Mouse (Mus musculus): ENCODE measurements around the gene Cplx2. TPM values are rescaled to one million over a fixed set of nuclear protein-coding genes. Genes with fewer than 3 reads are reported as not detected.

Cplx2 gene
- polyA plus RNA-seq, 1 experiment from 2014 or later, result 3.0 TPM

DNA sequence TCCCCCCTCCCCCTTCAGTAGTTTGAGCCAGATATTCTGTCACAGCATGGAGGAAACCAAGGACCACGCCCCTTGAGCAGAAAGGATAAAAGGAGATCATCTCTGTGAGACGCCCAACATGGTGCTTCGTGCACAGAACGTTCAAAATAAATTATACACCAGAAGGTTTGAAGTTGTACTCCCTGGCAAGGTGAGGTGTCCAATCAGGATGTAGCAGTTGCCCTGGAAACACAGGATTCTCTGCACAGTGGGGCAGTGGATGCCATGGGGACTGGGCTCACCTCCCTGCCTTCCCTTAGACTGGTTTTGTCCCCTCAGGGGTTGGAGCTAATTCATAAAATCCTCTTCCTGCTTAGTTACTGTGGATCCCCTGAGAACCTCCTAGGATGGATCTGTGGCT lies 25.9 kb downstream of the Cplx2 start:
- Histone ChIP-seq H3K4me1 (0 out of 2 replicates have a peak, but pooled peaks cover 3% of the 10 kb centered on the region), H3K9me3 (no peaks in the 10 kb centered on the region), H3K27me3 (ENCODE audit: insufficient read depth, poor library complexity, severe bottlenecking) (no peaks in the 10 kb centered on the region), H3K36me3 (no peaks in the 10 kb centered on the region), H3K4me3 (no peak overlapping the region), H3K27ac (no peak overlapping the region)
- no peak for DNase-seq (ENCODE audit: low spot score)
- WGBS, result 75% methylated on average over 4 of the region's 4 CpGs

DNA sequence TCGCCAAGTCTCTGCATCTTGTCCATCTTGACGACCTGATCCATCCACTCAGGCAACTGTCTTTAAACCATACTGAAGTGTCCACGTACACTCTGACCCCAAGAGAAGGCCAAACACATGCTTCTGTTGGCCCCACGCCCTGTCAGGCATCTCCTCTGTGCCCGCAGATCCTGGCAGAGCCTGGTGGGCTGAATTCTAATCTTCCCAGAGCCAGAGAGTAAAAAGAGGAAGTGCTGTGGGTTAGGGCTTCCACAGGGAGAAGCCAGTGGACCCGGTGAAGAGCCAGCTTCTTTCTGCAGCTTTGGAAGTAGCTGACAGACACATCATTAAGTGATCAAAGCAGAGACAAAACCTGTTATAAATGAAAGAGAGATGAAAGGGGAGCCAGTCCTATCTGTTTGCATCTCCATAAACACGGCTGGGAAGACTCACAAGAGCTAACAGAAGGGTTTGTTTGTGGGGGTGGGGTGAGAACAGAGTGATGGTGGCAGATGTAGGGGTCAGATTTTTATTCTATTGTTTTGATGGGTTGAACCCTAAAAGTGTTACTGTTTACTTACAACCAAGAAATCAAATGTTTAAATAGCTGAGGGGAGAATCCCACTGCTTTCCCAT lies 29.5 kb downstream of the Cplx2 start:
- H3K4me3 ChIP-seq, result no peak overlapping the region
- no peak overlapping the region for H3K27ac ChIP-seq
- no peaks in the 10 kb centered on the region for H3K36me3 ChIP-seq
- H3K27me3 ChIP-seq (ENCODE audit: insufficient read depth, poor library complexity, severe bottlenecking), result no peaks in the 10 kb centered on the region
- no peak for DNase-seq (ENCODE audit: low spot score)
- H3K9me3 ChIP-seq, result 0 out of 2 replicates have a peak, but pooled peaks cover 3% of the 10 kb centered on the region
- peaks cover 11% of the 10 kb centered on the region for H3K4me1 ChIP-seq
- WGBS, result 54% methylated on average over 7 of the region's 7 CpGs

DNA sequence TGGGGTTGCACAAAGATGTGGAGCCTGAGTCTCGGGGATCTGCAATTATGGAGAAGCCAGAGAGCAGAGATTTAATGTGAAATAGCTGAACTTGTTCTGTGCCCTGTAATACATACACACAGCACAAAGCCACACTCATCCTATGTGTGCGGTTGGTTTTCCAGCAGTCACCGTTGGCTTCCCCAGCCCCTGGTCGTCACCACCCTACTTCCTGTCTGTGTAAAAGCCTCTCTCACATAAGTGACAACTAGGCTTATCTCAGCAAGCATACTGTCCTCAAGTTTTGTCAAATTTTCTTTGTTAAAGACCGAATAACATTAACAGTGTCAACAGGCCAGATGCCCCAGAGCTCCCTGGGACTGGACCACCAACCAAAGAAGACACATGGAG lies 30.0 kb downstream of the Cplx2 start:
- DNase-seq (ENCODE audit: low spot score), result no peak
- 49% methylated on average over 5 of the region's 5 CpGs for WGBS
- H3K9me3 ChIP-seq, result 0 out of 2 replicates have a peak, but pooled peaks cover 3% of the 10 kb centered on the region
- no peak overlapping the region for H3K4me3 ChIP-seq
- H3K27ac ChIP-seq, result no peak overlapping the region
- no peaks in the 10 kb centered on the region for H3K27me3 ChIP-seq (ENCODE audit: insufficient read depth, poor library complexity, severe bottlenecking)
- H3K4me1 ChIP-seq, result peaks cover 11% of the 10 kb centered on the region
- H3K36me3 ChIP-seq, result no peaks in the 10 kb centered on the region

DNA sequence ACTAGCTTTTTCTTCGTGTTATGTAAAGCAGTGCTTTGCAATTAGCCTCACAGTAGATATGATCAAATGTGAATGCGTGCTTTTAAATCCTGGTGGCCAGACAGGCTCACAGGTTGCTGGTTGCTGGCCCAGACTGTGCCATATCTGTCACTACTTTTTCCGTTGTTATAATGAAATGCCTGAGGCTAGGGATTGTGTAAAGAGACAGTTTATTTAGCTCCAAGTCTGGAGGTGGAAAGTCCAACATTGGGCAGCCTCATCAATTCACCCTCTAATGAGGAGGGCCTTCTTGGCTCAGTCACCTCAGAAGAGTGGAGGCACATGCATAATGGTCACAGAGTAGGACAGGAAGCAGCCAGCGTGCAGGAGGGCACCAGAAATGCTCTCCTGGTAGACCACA lies 31.2 kb downstream of the Cplx2 start:
- DNase-seq (ENCODE audit: low spot score), result no peak
- 72% methylated on average over 4 of the region's 4 CpGs for WGBS
- H3K4me1 ChIP-seq, result peaks cover 11% of the 10 kb centered on the region
- no peak overlapping the region for H3K27ac ChIP-seq
- no peak overlapping the region for H3K4me3 ChIP-seq
- H3K27me3 ChIP-seq (ENCODE audit: insufficient read depth, poor library complexity, severe bottlenecking), result no peaks in the 10 kb centered on the region
- H3K9me3 ChIP-seq, result 0 out of 2 replicates have a peak, but pooled peaks cover 3% of the 10 kb centered on the region
- no peaks in the 10 kb centered on the region for H3K36me3 ChIP-seq

DNA sequence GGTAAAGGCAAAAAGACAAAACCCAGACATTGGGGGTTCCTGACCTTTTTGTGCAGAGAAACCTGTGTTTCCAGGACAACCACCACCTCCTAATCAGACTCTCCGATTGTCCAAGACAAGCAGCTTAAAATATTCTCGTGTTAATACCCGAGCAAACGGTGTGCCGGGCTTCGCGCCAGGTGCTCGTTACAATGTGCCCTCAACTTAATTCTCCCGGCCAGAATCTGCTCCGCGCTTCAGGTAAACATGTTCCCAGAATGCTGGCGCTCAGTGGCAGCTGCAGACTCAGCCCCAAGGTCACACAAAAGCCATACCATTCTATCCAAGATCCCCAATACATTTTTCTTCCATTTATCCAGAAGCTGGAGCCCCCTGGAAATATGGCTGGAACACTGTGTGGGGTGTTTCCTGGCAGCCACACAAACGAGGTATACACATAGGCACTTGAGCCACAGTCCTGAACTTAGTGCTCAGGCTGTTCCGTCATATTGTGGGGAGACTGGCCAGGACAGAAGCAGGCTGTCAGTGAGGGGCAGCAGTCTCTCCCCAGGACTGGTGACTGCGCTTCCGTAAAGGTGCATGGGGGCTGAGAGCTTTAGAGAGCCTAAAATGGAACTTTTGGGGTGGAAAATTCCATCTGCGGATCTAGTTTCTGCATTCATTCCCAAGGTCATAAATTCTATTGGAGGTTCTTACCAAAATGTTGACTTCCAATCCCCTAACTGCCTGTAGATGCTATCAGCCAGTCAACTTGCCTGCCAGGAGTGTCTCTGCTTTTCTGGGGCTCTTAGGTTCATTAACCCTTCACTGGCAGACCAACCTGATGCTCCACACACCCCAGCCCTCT lies 32.3 kb downstream of the Cplx2 start:
- Histone ChIP-seq H3K4me3 (no peak overlapping the region), H3K9me3 (0 out of 2 replicates have a peak, but pooled peaks cover 3% of the 10 kb centered on the region), H3K27me3 (ENCODE audit: insufficient read depth, poor library complexity, severe bottlenecking) (no peaks in the 10 kb centered on the region), H3K36me3 (no peaks in the 10 kb centered on the region), H3K27ac (no peak overlapping the region), H3K4me1 (peaks cover 11% of the 10 kb centered on the region)
- no peak for DNase-seq (ENCODE audit: low spot score)
- 77% methylated on average over 17 of the region's 17 CpGs for WGBS

DNA sequence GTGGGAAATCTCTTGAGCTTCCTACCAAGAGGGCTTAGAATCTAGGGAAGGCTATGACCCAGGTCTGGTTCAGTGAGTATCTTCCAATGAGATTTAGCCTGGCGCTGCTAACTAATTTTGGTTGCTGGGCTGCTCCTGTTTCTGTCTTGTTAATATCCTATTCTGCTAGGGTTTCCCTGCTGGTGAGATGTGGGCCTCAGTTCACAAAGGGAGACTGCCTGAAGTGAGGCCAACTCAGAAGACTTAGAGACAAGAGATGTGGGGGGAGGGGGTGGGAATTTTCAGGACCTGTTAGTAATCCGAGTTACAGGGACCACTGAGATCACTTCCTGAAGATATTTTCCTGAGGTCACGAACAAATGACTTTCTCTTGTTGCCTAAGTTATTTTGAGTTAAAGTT lies 33.1 kb downstream of the Cplx2 start:
- 42% methylated on average over 3 of the region's 3 CpGs for WGBS
- H3K4me3 ChIP-seq, result no peak overlapping the region
- H3K4me1 ChIP-seq, result peaks cover 11% of the 10 kb centered on the region
- 0 out of 2 replicates have a peak, but pooled peaks cover 3% of the 10 kb centered on the region for H3K9me3 ChIP-seq
- no peaks in the 10 kb centered on the region for H3K27me3 ChIP-seq (ENCODE audit: insufficient read depth, poor library complexity, severe bottlenecking)
- H3K27ac ChIP-seq, result no peak overlapping the region
- no peak for DNase-seq (ENCODE audit: low spot score)
- H3K36me3 ChIP-seq, result no peaks in the 10 kb centered on the region

DNA sequence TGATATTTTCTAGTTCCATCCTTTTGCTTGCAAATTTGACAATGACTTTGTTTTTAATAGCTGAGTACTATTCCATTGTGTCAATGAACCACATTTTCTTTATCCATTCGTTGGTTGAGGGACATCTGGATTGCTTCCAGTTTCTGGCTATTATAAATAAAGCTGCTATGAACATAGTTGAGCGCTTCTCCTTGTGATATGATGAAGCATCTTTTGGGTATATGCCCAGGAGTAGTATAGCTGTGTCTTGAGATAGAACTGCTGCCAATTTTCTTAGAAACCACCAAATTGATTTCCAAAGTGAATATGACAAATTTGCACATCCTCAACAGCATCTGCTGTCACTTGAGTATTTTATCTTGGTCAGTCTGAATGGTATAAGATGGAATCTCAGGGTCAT lies 34.7 kb downstream of the Cplx2 start:
- Histone ChIP-seq H3K27me3 (ENCODE audit: insufficient read depth, poor library complexity, severe bottlenecking) (no peaks in the 10 kb centered on the region), H3K4me3 (no peak overlapping the region), H3K4me1 (peaks cover 11% of the 10 kb centered on the region), H3K36me3 (no peaks in the 10 kb centered on the region), H3K27ac (no peak overlapping the region), H3K9me3 (0 out of 2 replicates have a peak, but pooled peaks cover 3% of the 10 kb centered on the region)
- WGBS, result 78% methylated on average over 2 of the region's 2 CpGs
- DNase-seq (ENCODE audit: low spot score), result no peak

DNA sequence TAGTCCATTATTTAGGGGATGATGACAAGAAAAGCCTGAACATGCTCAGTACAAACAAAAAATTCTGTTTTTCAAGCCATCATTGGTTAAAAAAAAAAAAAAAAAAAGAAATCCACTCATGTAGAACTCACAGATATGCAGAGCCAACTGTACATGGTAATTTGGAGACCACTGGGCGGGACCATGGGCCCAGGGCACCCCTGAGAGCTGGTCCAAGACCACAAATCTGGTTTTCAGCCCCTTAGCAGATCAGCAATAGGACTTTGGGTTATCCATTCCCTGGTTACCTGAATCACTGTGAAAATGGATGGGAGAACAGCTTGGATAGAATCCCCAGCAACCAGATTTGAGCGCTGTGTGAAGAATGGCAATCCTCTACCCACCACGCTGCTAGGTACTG lies 40.5 kb downstream of the Cplx2 start:
- no peaks in the 10 kb centered on the region for H3K36me3 ChIP-seq
- no peak overlapping the region for H3K4me3 ChIP-seq
- DNase-seq (ENCODE audit: low spot score), result no peak
- H3K27ac ChIP-seq, result no peak overlapping the region
- H3K9me3 ChIP-seq, result no peaks in the 10 kb centered on the region
- 89% methylated on average over 3 of the region's 3 CpGs for WGBS
- peaks cover 13% of the 10 kb centered on the region for H3K4me1 ChIP-seq
- H3K27me3 ChIP-seq (ENCODE audit: insufficient read depth, poor library complexity, severe bottlenecking), result no peaks in the 10 kb centered on the region

DNA sequence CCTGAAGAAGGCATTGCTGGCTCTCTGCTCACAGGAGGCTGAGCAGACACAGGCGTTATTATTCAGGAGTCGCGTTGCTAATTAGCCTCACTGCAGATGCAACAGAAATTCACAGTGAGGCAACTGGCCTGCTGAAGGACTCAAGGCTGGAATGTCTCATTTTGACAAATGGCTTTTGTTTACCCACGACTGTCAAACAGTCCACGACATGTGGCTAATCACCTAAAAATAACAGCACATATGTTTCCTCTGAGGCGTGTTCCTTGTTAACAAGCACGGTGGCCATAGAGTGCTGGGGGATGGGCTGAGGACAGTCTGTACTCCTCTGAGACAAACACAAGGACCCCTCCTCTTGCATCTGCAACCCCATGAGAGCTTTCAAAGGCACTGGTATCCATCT lies 41.1 kb downstream of the Cplx2 start:
- Histone ChIP-seq H3K4me1 (peaks cover 13% of the 10 kb centered on the region), H3K27me3 (ENCODE audit: insufficient read depth, poor library complexity, severe bottlenecking) (no peaks in the 10 kb centered on the region), H3K27ac (no peak overlapping the region), H3K9me3 (no peaks in the 10 kb centered on the region), H3K36me3 (no peaks in the 10 kb centered on the region), H3K4me3 (no peak overlapping the region)
- 15% methylated on average over 7 of the region's 7 CpGs for WGBS
- peak; percentile 72 for DNase-seq (ENCODE audit: low spot score)

DNA sequence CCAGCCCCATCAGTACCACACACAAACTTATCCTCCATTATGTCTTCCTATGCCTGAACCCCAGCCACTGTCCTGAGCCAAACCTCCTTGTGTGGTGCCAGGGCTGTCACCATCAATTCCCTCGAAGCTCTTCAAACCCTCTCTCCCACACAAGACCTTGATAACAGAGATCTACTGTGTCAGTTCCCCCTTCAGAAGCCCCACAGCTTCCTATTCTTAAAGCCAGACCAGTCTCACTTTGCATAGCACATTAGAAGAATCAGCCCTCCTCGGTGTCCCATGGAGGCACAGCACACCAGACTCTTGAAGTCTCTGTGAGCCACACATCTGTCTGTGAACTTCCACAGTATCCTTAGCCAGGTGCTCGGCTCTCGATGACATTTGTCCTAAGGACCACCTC lies 41.6 kb downstream of the Cplx2 start:
- Histone ChIP-seq H3K9me3 (no peaks in the 10 kb centered on the region), H3K4me1 (peaks cover 13% of the 10 kb centered on the region), H3K27me3 (ENCODE audit: insufficient read depth, poor library complexity, severe bottlenecking) (no peaks in the 10 kb centered on the region), H3K4me3 (no peak overlapping the region), H3K27ac (no peak overlapping the region), H3K36me3 (no peaks in the 10 kb centered on the region)
- WGBS, result 71% methylated on average over 4 of the region's 4 CpGs
- peak; percentile 73 for DNase-seq (ENCODE audit: low spot score)

DNA sequence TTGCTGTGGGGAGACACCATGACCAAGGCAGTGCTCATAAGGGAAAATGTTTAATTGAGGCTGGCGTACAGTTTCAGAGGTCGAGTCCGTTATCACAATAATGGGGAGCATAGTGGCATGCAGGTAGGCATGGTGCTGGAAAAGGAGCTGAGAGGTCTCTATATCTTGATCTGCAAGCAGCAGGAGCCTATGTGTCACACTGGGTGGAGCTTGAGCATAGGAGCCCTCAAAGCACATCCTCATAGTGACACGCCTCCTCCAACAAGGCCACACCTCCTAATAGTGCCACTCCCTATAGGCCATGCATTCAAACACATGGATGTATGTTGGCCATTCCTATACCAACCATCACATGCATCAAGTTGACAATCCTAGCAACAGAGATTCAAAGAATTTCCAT lies 43.9 kb downstream of the Cplx2 start:
- H3K27me3 ChIP-seq (ENCODE audit: insufficient read depth, poor library complexity, severe bottlenecking), result no peaks in the 10 kb centered on the region
- peaks cover 13% of the 10 kb centered on the region for H3K4me1 ChIP-seq
- no peak for DNase-seq (ENCODE audit: low spot score)
- H3K4me3 ChIP-seq, result no peak overlapping the region
- H3K27ac ChIP-seq, result no peak overlapping the region
- 93% methylated on average over 4 of the region's 4 CpGs for WGBS
- no peaks in the 10 kb centered on the region for H3K36me3 ChIP-seq
- H3K9me3 ChIP-seq, result no peaks in the 10 kb centered on the region

DNA sequence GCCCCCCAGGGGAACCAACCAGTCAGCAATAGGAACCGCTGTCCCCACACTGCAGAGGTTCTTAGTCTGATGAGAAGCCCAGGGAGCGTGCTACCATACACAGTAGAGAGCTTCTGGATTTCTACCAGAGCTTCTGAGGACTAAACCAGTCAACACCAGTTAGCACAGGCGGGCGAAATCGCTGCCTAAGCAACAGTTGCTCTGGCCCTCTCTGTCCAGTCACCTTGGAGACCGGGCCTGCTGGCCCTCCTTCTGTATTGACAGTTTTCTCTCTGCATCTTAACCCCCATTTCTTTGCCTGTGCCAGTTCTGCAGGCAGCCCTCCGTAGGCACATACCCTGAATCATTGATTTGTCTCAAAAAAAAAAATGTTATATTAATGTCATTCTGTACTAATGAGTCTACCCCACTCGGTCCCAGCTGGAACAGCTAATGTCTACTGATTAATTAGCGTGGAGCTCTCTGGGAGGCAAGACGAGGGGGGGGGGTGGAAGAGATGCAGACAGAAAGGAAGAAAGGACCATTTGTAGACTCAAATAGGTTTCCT lies 47.7 kb downstream of the Cplx2 start:
- H3K4me3 ChIP-seq, result no peak overlapping the region
- H3K4me1 ChIP-seq, result no peaks in the 10 kb centered on the region
- no peak overlapping the region for H3K27ac ChIP-seq
- no peaks in the 10 kb centered on the region; the same call in 1 of the 2 replicates for H3K9me3 ChIP-seq
- H3K27me3 ChIP-seq (ENCODE audit: insufficient read depth, poor library complexity, severe bottlenecking), result no peaks in the 10 kb centered on the region
- H3K36me3 ChIP-seq, result no peaks in the 10 kb centered on the region
- DNase-seq (ENCODE audit: low spot score), result no peak
- 81% methylated on average over 10 of the region's 10 CpGs for WGBS

DNA sequence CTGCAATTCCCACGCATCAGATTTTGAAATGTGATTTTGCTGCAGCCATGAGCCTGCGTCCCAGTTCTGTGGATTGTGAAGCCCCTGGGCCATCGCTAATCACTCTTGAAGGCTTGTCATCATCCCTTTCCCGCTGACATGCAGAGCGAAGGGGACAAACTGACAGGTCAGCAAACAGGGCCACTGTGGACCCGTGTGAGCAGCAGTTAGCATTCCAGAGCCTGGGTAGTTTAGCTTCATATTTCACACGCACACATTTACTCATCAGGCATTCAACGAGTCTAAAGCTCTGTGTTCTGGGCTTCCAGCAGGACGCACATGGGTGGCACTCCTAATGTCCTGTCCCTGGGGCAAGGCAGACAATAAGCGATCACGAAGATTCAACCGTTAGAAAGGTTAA lies 49.1 kb downstream of the Cplx2 start:
- WGBS, result 82% methylated on average over 12 of the region's 12 CpGs
- Histone ChIP-seq H3K27ac (no peak overlapping the region), H3K9me3 (no peaks in the 10 kb centered on the region; the same call in 1 of the 2 replicates), H3K36me3 (no peaks in the 10 kb centered on the region), H3K4me3 (no peak overlapping the region), H3K4me1 (peaks cover 3% of the 10 kb centered on the region; the same call in 1 of the 2 replicates), H3K27me3 (ENCODE audit: insufficient read depth, poor library complexity, severe bottlenecking) (no peaks in the 10 kb centered on the region)
- DNase-seq (ENCODE audit: low spot score), result no peak

Measured in heart, embryonic 10.5 days (tissue).